Mouse (Mus musculus) Patski (cell line): ENCODE data around the gene Cadm2. TPM values are rescaled to one million over a fixed set of nuclear protein-coding genes. Genes with fewer than 3 reads are reported as not detected.

ENCODE experiments used
- ATAC-seq: fragments of 100-300 bp; one replicate; pipeline ENCODE4 v1.8.0; 2021
- CTCF ChIA-PET: fragments of 350-600 bp; sonication (Branson Sonifier 250); formaldehyde crosslinking; loops from one replicate; lab custom pipeline; 2022; ENCODE audit warnings: inconsistent platforms; lab: Charles Lee
- POLR2A ChIA-PET: fragments of 350-600 bp; sonication (Branson Sonifier 250); formaldehyde crosslinking; loops from one replicate; lab custom pipeline; 2022; ENCODE audit warnings: antibody characterized with exemption, inconsistent platforms; lab: Charles Lee
- DNase-seq: peaks from one replicate; pipeline ENCODE4 v3.0.0-alpha.2; 2011; ENCODE audit warnings: low read depth, low spot score
- H3K27me3 ChIP-seq: fragments of 371-371 bp; one replicate; pipeline ENCODE4 v1.5.1; 2021
- CTCF ChIP-seq: fragments of 100-300 bp; IDR thresholded peaks from one replicate; pipeline ENCODE4 v1.5.1; 2021
- in situ Hi-C: fragments of 300-500 bp; cut with MboI; formaldehyde crosslinking; loops from 3 replicates; pipeline ENCODE4 v1.11.1; 2018; ENCODE audit warnings: low pct_unique_long_range_greater_than_20kb, mixed read lengths
- polyA plus RNA-seq: library from polyadenylated mRNA; unstranded; gene quantifications from one replicate; pipeline ENCODE4 v1.2.3, GENCODE M21; 2021

The Cadm2 gene
- polyA plus RNA-seq, 1 experiment from 2014 or later, result 0.51 TPM

DNA sequence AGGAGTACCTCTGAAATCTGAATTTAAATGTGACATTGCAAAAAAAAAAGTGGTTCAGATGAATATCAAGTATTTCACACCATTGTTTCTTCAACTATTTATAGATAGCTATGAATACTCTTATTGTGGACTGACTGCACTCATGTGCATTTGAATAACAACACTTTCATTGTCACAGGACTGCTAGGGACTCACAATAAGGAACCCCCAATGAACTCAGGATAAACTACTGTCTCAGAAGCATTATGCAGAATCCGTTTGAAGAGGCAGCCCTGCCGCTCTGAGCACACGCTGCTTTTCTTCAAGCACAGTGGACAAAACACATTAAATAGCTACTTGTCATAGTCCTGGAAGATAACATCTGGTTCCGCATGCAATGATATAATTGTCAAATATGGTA, 848.8 kb downstream of the Cadm2 start:
- CTCF ChIA-PET, result no interaction called here
- in situ Hi-C loops, result no loop called here
- H3K27me3 ChIP-seq, result no peaks in the 10 kb centered on the region
- ATAC-seq, result no peak
- TF ChIP-seq CTCF, result no peak
- POLR2A ChIA-PET, result no interaction called here
- no peak for DNase-seq

DNA sequence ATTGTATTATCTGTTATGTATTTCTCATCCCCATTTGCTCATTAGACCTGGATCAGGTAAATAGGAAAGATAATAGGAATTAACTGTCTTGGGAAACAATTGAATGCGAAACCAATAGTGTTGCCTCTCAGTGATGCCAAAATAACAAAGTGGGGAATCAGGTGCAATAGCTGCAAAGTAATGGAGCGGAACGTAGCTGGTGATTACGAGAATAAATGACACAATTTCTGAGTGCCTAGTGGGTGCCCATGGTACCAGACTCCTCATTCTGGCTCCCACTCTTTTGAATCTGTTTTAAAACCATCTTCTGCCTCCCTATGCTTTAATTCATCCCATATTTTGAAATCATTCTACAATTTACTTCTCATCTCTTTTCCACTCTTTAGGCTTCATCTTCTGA, 851.2 kb downstream of the Cadm2 start:
- in situ Hi-C loops, result no loop called here
- CTCF ChIA-PET, result no interaction called here
- POLR2A ChIA-PET, result no interaction called here
- ATAC-seq, result no peak
- no peak for DNase-seq
- no peaks in the 10 kb centered on the region for H3K27me3 ChIP-seq
- no peak for TF ChIP-seq CTCF

DNA sequence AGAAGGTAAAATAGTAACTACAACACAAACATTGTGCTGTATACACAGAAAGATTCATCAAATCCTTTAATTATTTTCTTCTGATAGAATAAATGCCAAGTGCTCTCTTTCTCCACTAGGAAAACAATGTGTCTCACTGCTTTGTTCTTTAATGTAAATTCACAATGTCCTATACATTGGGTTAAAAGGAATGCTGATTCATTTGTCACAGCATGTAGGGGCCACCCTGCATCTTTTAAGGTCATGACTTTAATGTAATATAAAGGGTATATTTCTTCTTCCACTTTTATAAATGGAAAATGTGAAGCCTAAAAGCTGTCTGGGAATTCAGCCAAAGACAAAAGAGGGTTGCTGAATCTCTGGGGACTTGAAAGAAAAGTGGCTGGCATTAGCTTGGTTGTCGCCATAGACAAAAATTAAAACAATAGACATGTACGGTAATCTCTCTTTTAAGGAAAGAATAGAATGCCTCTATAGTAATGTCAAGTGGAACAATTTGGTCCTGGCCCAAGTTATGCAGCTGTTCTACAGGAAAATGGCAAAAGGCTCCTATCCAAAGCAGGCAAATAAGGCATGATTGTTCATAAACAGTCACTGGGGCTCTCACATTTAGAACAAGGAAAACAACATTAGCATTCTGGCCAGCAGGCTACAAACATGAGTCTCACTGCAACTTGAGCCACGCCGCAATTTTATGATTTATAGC, 851.9 kb downstream of the Cadm2 start:
- ATAC-seq (no peak), DNase-seq (no peak)
- POLR2A ChIA-PET, result no interaction called here
- TF ChIP-seq CTCF, result no peak
- in situ Hi-C loops, result no loop called here
- H3K27me3 ChIP-seq, result no peaks in the 10 kb centered on the region
- CTCF ChIA-PET, result no interaction called here

DNA sequence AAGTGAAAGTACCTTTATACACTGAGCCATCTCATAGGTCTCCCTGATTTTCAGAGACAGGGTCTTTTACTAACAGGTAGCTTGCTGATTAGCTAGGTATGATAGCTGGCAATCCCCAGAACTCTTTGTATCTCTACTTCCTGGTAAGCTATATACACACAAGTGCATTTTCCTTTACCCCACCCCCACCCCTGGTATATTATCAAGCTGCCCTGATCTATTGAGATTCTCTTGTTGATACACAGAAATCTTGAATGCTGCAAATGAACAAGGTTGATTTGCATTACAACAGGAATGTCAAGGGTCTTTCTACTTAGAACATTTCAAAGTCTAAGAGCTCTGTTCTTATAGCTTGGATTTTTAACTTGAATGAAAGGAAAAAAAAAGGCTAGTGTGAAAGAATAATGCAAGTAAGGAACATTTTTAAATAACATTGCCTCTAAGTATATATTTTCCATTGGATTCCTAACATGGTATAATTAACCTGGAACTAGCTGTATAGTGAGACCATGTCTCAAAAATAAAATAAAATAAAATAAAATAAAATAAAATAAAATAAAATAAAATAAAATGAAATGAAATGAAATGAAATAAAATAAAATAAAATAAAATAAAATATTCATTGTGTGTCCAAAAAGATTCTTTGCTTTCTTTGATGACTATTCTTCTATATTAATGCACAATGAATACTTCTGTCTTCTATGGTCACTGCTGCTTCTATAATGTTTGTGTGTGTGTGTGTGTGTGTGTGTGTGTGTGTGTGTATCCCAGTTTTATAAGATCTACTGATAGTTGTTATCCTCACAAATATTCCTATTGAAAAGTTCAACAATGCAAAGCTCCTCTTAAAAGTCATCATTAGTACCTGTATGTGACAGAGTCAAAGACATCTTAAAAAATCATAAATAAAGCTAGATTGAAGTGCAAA, 858.9 kb downstream of the Cadm2 start:
- no peak for TF ChIP-seq CTCF
- ChIA-PET POLR2A (interaction anchor here (0.5 kb wide), 1 partner anchor 11 kb away, joined by 3 read pairs; no protein-coding TSS in a partner anchor), CTCF (interaction anchor here (1.3 kb wide), 1 partner anchor 16 kb away, joined by 5 read pairs; no protein-coding TSS in a partner anchor)
- in situ Hi-C loops, result no loop called here
- ATAC-seq, result no peak
- peaks cover 5% of the 10 kb centered on the region for H3K27me3 ChIP-seq
- DNase-seq, result no peak

DNA sequence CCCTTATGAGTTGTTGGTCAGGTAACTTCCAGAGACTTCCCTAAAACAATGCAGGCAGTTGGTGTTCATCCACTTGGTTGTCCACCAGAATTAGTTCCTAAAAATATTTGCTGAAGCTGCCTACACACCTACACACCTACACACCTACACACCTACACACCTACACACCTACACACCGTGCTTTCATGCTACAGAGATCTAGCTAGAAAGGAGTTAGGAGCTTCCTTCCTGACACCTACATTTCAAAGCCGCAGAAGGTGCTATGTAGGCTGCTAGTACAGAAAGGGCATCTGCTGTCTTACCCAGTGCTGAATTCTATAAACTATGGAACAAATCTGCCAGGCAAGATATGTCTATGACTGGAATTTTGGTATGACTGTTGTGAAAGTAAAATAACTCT, 872.2 kb downstream of the Cadm2 start:
- CTCF ChIA-PET, result no interaction called here
- TF ChIP-seq CTCF, result no peak
- no peaks in the 10 kb centered on the region for H3K27me3 ChIP-seq
- in situ Hi-C loops, result no loop called here
- DNase-seq, result no peak
- no peak for ATAC-seq
- POLR2A ChIA-PET, result no interaction called here

DNA sequence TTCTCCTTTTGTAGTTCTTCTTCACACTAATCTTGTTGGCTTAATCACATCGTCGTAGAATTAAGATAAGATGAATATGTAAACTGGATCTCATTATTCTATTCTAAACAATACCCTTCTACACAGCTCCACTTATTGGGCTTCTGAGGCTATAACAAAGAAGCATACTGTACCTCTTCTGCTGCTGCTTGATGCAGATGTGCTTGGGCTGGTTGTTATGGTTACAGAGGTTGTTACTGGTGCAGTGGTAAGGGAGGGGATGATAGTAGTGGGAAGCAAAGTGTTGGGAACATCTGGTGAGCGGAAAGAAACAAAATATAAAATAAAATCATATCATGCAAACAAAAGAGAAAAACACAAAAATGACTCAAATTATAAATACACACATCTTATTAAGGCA, 889.5 kb downstream of the Cadm2 start:
- in situ Hi-C loops, result no loop called here
- ATAC-seq, result no peak
- no peak for DNase-seq
- no peak for TF ChIP-seq CTCF
- ChIA-PET POLR2A (no interaction called here), CTCF (no interaction called here)
- H3K27me3 ChIP-seq, result no peaks in the 10 kb centered on the region

DNA sequence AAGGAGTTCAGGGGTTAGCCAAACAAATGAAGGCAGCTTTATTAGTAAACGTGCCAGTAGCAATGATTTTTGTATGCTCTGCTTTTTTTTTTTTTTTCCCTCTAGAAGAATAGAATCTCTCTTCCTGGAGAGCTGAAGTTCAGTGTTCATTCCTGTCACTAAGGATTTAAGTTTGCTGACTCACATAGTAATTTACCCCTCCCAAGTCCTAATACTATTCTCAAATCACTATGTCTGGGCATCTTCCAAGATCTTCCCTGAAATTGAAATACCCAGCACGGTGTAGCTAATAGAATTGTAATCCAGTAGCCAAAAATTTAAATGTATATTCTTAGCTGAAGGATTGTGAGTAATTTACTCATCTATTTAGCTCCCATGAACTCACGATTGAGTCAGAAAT, 914.2 kb downstream of the Cadm2 start:
- in situ Hi-C loops, result no loop called here
- ChIA-PET POLR2A (no interaction called here), CTCF (no interaction called here)
- DNase-seq (no peak), ATAC-seq (no peak)
- TF ChIP-seq CTCF, result no peak
- H3K27me3 ChIP-seq, result no peaks in the 10 kb centered on the region

DNA sequence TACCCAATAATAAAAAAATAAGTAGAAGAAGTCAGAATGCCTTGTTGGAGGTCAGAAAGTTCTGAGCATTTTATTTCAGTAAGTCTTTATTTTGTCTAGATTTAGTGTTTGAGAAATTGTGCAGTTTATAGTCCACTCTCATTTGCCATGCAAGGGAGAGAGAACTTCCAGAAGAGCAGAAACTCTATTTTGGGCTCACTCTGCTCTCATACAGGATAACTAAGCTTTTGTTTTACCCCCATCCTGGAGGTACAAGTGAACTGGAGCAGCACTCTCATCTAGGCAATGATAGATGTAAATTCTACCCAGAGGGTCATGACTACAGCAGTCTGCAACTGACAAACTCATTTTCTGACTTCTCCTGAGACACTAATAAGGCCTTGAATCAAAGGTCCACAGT, 925.9 kb downstream of the Cadm2 start:
- CTCF ChIA-PET, result interaction anchor here (2.5 kb wide), 1 partner anchor 14 kb away, joined by 5 read pairs; no protein-coding TSS in a partner anchor
- no peak for ATAC-seq
- POLR2A ChIA-PET, result no interaction called here
- no peak for TF ChIP-seq CTCF
- no peaks in the 10 kb centered on the region for H3K27me3 ChIP-seq
- in situ Hi-C loops, result no loop called here
- DNase-seq, result no peak

DNA sequence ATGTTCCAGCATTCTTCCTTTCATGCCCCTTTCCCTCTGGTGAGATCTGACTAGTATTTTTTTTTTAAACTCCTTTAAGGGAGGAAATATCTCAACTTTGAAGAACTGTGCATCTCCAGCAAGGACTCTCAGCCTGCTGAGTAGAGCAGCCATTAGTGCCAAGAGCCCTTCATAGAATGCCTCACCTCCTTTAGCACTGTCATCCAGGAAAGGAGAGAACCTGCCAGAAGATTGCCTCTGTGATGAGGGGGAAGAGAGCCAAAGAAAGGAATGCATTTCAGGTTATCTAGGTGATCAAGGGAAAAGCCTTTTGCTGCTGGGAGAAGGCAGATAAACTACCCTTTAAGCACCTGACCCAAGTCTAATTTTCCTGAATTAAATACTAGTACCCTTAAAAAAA, 943.5 kb downstream of the Cadm2 start:
- TF ChIP-seq CTCF, result no peak
- ChIA-PET POLR2A (no interaction called here), CTCF (no interaction called here)
- DNase-seq (no peak), ATAC-seq (no peak)
- H3K27me3 ChIP-seq, result no peaks in the 10 kb centered on the region
- in situ Hi-C loops, result no loop called here

DNA sequence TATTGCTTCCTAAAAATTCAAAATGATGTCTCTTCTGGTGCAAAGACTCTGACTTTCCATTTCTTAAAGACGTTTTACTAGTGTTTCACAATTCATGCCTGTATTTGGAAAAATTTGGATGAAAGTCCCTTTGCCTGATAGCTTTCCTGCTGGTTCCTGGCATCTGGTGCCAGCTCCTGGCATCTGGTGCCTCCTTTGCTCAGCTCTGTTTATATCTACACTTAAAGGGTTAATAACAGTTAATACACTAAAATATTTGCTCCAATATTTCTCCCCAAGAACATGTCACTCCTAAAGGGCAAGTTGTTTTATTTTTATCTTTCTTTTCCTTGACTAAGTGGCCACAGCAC, 969.7 kb downstream of the Cadm2 start:
- ATAC-seq (no peak), DNase-seq (no peak)
- no peaks in the 10 kb centered on the region for H3K27me3 ChIP-seq
- ChIA-PET CTCF (no interaction called here), POLR2A (no interaction called here)
- no peak for TF ChIP-seq CTCF
- in situ Hi-C loops, result no loop called here

DNA sequence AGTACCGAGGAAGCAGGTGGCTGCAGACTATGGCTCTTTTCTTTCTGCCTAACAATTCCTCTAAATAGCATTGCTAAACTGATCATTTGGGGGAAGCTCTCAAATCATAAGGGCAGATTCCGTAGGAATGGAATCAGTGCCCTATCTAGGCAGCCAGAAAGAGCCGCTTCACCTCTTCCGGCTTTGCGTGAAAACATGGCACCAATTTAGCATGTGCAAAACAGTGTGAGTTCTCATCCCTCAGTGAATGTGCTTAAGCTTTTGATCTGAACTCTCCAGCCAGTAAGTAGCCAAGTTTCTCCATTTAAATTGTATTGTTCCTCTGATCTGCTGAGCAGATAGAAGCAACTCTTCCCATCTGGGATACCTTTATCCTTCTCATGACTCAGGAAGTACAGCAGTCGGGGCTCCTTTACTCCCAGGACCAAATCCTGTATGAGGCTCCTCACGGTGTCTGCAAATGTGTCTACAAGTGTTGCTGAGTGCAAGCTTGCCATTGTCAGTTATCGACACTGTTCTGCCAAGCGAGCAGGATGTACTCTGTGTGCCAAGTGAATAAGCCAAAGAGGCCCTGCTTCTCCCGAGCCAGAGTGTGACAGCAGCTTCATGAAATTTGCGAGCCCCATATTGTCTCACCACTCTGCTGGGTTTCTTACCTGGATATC, 970.2 kb downstream of the Cadm2 start:
- CTCF ChIA-PET, result no interaction called here
- DNase-seq, result no peak
- POLR2A ChIA-PET, result no interaction called here
- H3K27me3 ChIP-seq, result no peaks in the 10 kb centered on the region
- in situ Hi-C loops, result no loop called here
- TF ChIP-seq CTCF, result no peak
- ATAC-seq, result no peak
